Mouse (Mus musculus) testis, adult 2 months (tissue): Measurements from ENCODE around the gene Sdad1.

Source experiments
- CTCF ChIP-seq: fragments of 200-500 bp; IDR thresholded peaks from 2 replicates; pipeline ENCODE4 v1.5.1; 2012; ENCODE audit warnings: low read depth, mild to moderate bottlenecking, inconsistent platforms, low read length, moderate library complexity; ENCODE audit not compliant: control insufficient read depth, insufficient read depth, insufficient replicate concordance
- POLR2A ChIP-seq: fragments of 200-500 bp; IDR thresholded peaks from 2 replicates; pipeline ENCODE4 v1.6.1; 2012; ENCODE audit warnings: low read depth, mild to moderate bottlenecking, inconsistent platforms, low read length, moderate library complexity; ENCODE audit not compliant: control insufficient read depth

- no peak for TF ChIP-seq POLR2A
- no peak for TF ChIP-seq CTCF
Measured at GRCm38 (mm10) chr5:92294525-92294924, 15.8 kb downstream of the Sdad1 start.
